Mouse (Mus musculus) cerebellum, postnatal 36 days (tissue): Measurements from ENCODE around the gene 4921539E11Rik.

ENCODE experiments used
- DNase-seq, 2 experiments: peaks; one replicate each; pipeline ENCODE4 v3.0.0; 2021 to 2022; ENCODE audit warnings: mixed read lengths in 2 of 2

4921539E11Rik gene

DNA sequence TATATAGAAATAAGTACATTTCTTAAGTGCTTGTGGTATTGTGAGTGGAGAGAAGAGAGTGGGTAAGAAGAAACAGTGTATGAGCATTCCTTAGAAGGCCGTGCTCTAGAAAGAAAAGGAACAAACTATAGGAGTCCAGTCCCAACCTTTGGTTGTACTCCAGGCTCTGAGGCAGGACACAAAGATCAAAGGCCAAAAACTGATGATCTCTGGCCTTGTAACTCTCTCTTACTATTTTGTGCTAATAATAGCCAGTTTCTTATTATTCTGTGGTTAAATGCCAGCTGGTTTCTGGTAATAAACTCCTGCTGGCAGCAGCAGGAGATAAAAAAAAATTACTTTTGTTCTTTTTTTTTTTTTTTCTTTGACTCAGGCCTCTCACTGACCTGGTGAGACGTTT lies 58.5 kb downstream of the 4921539E11Rik start:
- DNase-seq = no peak

DNA sequence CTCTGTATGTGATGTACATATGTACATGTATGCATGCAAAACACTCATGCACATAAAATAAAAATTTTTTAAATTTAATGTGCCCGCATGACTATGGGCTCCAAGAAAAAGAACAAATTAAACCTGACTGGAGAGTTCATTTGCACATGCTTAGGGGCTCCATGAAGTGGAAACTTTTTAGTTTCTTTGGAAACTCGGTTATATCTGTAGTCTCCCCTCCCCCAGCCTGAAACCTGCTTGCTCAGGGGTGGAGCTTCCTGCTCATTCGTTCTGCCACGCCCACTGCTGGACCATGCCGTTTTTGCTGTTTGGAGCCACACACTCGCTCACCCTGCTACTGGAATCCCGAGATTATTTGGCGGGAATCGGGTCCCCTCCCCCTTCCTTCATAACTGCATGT lies 67.8 kb downstream of the 4921539E11Rik start:
- no peak for DNase-seq

DNA sequence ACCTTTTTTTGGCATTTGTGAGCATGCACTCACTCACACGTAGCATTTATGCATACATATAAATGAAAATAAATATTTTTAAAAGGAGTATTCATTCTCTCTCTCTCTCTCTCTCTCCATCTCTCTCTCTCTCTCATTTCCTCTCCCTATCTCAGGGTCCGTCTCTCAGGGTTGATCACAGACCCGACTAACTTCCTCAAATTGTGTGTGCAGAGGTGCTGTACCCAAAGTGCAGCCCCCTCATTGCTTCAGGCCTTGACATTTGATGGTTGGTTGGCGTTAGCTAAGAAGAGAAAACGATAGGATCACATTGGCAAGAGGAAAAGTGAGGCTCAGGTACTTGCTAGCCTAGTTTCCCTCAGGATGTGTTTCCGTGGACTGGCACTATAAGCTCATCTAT lies 68.9 kb downstream of the 4921539E11Rik start:
- no peak for DNase-seq

DNA sequence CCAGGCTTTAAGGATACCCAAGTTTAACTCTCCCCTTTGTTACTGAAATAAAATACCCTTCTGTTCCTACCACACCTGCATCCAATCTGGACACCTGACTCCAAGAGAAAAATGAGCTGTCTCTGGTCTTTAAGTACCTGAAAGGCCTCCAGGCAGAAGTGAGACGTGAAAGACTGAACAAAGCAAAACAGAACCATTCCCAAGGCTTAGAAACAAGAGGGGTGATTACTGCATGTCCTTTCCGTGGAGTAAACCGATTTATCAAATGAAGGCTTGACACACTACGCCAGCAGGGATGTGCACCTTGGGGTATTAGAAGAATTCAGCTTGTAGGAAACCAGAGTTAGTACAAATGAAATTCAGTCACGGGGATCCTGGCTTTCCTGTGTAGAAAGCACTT lies 71.7 kb downstream of the 4921539E11Rik start:
- no peak for DNase-seq

DNA sequence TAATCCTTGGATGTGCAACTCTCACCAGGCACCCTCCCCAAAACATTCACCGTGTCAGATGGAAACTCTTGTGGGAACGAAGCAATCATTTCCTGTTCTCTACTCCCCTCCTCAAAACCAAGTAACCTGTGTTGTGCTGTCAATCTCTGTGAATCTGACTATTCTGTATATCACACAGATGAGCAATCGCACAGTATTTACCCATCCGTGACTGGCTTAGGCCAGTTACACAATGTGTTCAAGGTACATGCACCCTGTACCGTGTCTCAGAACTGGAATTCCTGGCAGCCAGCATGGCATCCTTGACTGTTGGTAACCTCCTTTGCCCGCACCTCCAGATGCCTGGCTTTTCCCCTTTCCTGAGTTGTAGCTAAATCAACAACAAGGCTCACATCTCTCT lies 74.6 kb downstream of the 4921539E11Rik start:
- no peak for DNase-seq

DNA sequence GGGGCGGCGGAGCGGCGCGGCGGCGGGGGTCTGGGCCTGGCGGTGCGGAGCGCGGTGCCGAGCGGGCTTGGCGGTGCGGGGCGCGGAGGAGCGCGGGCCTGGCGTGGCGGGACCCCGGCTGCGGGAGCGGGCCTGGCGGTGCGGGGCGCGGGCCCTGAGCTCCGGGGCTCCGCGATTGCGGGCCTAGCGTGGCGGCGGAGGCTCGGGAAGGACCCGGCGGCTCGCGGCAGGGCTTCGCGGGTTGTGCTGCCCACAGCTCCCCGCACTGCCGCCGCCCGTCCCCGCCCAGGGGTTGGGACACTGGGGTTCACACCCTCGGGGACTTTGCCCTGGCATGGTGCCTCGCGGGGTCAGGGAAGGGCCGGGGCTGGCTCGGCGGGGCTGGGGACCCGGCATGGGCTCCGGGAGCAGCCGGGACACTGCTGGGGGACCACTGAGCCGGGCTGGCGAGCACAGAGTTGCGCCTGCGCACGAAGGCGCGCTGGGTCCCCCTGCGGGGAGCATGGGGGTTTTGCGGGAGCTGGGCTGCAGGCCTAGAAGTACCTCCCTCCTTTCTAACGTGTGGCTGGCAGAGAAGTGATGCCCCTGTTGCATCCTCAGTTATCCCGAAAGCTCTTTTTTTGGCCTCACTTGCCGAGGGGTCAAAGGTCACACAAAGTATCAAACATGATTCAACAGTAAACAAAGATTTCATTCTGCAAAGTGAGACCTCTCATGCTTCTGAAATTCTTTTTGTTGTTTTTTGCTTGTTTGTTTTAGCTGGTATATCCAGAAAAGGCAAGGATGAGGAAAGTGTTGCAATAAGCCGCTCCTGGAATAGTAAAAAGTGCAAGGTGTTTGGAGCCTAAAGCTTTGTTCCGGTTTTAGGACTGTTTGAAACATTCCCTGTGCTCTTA lies 75.5 kb downstream of the 4921539E11Rik start, which contains the start of gene Slc35d1:
Slc35d1 (minus strand) TSS at position 240 of the 896 bp plus-strand sequence.
- peak; percentile 71 to 78 for DNase-seq

DNA sequence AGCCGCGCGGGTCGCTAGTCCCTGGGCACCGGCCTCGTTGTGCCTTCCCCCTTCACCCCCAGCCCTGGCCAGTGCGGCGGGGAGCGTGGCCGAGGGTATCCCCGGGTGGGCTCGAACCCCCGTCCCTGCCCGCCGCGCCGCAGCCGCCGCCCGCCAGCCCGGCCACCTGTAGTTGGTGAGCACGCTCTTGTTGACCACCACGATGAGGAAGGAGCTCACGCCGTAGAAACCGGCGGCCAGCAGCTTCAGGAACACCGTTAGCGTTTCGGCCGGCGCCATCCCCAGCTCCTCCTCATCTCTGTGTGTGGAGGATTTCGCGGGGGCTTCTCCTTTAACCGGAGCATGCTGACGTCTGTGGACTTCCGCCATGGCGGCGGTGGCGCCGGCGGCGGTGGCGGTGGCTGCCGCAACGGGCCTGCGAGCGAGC lies 76.2 kb downstream of the 4921539E11Rik start:
- peak; percentile 76 to 79 for DNase-seq

DNA sequence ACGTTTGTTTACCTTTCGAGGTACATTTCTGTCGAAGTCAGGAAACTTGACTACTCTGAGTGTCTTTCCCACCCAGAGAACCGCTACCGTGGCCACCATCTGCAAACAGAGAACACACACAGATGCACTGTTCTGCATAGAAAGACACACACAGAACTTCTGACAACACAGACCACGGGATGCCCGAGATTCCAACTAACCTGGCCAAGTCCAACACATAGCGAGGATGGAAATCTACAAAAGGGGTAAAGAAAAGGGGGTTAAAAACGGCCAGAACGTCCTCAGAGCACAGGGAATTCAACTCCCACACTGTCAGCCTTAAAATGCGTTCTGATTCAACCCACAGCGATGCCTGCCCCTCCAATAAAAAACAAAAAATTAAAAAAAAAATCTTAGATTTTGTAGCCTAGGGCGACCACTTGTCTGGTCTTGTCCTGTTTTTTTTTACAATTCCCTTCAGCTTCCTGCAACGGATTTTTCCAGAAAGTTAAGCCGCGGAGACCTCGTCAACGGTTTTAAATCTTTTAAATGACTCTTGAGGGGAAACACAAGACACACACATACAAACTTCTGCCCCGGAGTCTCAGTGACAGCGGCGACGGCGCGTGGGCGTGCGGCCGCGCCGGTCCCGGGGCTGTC lies 76.7 kb downstream of the 4921539E11Rik start:
- peak; percentile 15 to 27 for DNase-seq

DNA sequence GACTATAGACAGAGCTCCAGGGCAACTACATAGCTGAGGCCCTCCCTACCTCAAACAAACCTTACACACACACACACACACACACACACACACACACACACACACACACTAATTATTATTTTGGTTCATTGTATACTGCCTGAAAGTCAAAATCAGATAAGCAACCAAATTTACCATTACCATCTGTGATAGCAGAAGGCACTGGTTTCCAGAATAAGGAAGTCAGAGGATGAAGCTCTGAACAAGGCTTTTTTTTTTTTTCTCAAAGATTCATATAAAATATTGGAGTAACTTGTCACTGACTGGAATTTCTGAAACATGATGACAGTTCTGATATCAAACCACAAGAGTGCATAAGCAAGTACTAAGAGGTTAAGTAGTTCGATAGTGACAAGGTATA lies 82.1 kb downstream of the 4921539E11Rik start:
- DNase-seq = no peak

DNA sequence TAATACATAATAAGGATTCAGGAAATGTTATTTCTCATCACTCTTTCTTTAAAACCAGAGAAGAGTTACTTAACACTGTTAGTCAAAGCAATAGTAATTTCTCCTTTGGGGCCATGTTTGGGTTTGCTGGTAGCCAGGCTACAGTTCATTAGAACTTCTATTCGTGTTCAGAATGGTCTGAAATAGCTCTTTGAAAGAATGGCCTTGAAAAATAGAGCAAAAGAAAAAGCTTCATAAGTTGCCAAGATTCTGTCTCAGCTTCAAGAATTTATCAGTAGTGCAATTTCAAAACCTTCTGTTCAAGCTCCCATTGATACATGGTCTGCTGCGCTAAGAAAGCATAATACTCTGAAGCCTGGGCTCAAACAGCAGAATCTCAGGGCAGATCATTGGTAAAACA lies 87.0 kb downstream of the 4921539E11Rik start:
- DNase-seq = no peak

DNA sequence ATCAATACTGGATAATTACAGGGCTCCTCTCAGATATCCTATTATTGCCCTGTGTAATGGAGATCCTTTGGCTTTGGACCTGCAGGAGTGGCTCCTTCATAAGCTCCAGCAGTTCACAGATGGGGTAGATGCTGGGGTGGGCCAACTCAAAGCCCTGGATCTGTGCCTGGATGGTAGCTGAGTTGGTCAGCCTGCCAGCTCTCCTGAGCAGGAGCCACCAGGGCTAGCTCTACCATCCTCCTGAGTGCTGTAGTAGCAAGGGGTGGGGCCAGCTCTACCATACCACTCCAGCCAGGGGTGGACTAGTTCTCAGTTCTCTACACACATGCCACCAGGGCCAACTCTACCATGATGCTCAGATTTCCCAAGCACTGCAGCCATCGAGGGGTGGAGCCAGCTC lies 90.6 kb downstream of the 4921539E11Rik start:
- no peak for DNase-seq

DNA sequence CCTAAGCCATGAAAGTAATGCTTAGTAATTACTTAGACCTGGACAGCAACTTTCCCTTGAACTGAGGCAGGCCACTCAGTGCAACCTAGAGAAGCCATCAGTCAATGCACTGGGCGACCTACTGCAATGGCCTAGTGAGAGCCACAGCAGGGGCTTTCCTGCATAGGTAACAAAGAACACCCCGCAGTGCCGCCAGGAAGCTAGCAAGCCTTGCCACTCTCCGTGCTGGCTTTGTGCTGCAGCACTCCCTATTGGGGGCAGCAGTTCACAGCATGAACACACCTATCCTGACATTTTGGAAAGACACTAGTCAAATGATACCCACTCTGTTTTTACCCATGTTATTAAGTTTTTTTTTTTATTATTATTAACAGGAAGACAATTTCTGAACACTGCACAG lies 91.6 kb downstream of the 4921539E11Rik start:
- no peak for DNase-seq

DNA sequence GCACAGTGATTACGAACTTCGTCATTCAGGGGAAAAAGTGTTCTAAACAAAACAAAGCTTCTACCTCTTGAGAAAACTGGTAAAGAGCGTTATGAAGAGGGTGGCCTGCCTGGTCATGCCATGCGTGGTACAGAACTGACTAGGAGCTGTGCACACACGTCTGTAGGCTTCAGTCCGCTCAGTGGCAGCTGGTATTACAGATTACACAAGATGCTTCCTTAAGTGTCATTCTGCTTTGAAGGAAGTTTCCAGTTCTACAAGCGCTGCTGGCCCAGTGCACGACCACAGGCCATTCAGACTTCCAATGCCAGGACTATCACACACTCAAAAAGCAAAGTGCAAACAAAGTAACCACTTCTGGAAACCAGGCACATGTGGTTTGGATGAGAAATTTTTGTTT lies 93.3 kb downstream of the 4921539E11Rik start:
- DNase-seq = no peak

DNA sequence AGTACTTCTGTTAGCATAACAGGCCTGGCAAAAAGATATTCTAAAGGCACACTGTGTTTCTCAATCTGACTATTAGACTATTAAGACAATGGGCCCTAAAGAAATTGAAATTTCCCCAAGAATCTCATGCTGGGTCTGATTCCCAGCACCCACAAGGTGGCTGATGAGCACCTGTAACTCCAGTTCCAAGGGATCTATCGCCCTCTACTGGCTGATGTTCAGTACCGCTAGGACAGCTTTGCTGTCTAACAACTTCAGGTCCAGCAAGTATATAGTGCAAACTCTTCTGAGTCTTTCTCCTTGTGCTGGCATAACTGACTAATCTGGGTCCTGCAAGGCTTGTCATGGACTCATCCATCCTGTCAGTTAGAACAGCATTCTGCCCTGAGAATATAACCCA lies 98.2 kb downstream of the 4921539E11Rik start:
- DNase-seq = no peak

DNA sequence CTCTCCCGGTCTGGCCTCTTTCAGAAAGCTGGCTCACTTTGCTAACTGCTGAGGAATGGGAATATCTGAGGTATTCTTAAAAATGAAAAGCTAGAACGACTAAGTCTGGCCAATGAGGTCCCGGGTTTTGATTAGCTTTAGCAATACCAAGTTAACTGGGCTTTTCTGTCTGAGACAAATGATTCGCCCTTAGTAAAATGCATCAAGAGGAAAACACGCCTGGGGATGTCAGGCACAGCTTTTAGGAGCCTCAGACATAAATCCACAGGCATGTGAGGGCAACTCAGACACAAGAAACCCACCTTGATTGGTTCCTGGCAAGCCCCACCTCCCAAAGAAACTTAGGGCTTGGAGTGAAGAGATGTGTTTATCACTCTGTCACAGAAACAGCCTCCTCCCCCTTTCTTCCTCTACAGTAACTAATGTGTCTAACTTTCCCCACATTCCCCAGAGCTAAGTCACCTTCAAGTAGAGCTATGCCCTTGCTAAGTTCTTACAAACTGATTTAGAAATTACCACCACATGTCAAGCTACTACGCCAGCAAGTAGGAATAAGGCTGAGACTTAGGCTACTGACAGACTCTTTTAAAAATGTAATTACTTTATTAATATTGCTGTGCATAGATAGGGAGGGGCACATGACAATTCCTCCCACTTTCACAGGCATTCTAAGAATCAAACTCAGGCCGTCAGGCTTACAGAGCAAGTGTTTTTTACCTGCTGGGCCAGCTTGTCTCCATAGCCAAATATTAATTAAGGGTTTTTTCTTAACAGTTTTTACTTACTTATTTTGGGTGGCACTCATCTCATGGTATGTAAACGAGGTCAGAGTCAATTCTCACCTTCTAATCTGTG lies 101.7 kb downstream of the 4921539E11Rik start:
- DNase-seq = no peak
